Mouse (Mus musculus) spleen, adult 2 months (tissue): ENCODE results near the gene Selenov. TPM values are rescaled to one million over a fixed set of nuclear protein-coding genes. Genes with fewer than 3 reads are reported as not detected.
A peak's percentile ranks its signal among the peaks of the same experiment; 100 is the strongest.

Experiments used
- DNase-seq, 2 experiments: peaks; one replicate each; pipeline versions ENCODE4 v3.0.0 to v3.0.0-alpha.2; 2012 to 2021; ENCODE audit warnings: low spot score in 2 of 2, low read depth in 1 of 2
- H3K27ac ChIP-seq: fragments of 200-500 bp; 2 replicates; pipeline ENCODE4 v1.5.1; 2012; ENCODE audit warnings: low read length, inconsistent platforms; ENCODE audit not compliant: insufficient read depth
- H3K27me3 ChIP-seq: fragments of 200-500 bp; 2 replicates; pipeline ENCODE4 v1.6.1; 2012; ENCODE audit warnings: mild to moderate bottlenecking, moderate library complexity, low read length, inconsistent platforms; ENCODE audit not compliant: control insufficient read depth, insufficient read depth
- H3K36me3 ChIP-seq: fragments of 200-500 bp; 2 replicates; pipeline ENCODE4 v1.6.1; 2012; ENCODE audit warnings: mild to moderate bottlenecking, low read length, inconsistent platforms; ENCODE audit not compliant: control insufficient read depth, insufficient read depth
- H3K4me1 ChIP-seq: fragments of 200-500 bp; 2 replicates; pipeline ENCODE4 v1.6.1; 2011; ENCODE audit warnings: inconsistent platforms; ENCODE audit not compliant: control insufficient read depth, insufficient read depth, insufficient read length
- H3K4me3 ChIP-seq: fragments of 200-500 bp; 2 replicates; pipeline ENCODE4 v1.5.1; 2011; ENCODE audit warnings: mild to moderate bottlenecking, inconsistent platforms; ENCODE audit not compliant: insufficient read depth, insufficient read length; ENCODE audit errors: extremely low read depth
- CTCF ChIP-seq: fragments of 200-500 bp; IDR thresholded peaks from 2 replicates; pipeline ENCODE4 v1.5.1; 2011; ENCODE audit warnings: mild to moderate bottlenecking, inconsistent platforms; ENCODE audit not compliant: insufficient read depth, insufficient read length, insufficient replicate concordance; ENCODE audit errors: extremely low read depth
- POLR2A ChIP-seq: fragments of 200-500 bp; IDR thresholded peaks from 2 replicates; pipeline ENCODE4 v1.6.1; 2011; ENCODE audit warnings: low read depth, low read length, inconsistent platforms
- WGBS: fragments of 180-500 bp; shearing (Covaris S2); methylation state at CpG from one replicate; pipeline ENCODE4 v1.1.7; 2018; 5-methylcytosine and 5-hydroxymethylcytosine counted together
- polyA plus RNA-seq: library from polyadenylated mRNA; depleted of rRNA; stranded (reverse); fragments of >200 nt; gene quantifications from 2 replicates; pipeline ENCODE4 v1.2.3, GENCODE M21; 2012

The Selenov gene
- polyA plus RNA-seq, 1 experiment, result not detected

DNA sequence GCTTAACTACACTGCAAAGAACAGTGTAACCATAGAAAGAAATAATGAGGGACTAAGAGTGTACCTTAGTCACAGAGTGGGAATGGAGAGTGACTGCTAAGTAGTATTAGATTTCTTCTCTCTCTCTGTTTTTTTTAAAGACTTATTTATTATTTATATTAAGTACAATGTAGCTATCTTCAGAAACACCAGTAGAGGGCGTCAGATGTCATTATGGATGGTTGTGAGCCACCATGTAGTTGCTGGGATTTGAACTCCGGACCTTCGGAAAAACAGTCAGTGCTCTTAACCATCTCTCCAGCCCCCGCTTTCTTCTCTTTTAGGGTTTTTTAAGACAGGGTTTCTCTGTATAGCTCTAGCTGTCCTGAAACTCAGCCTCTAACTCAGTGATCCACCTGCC, 35.5 kb upstream of the Selenov start:
- H3K27ac ChIP-seq, result no peak overlapping the region
- H3K4me1 ChIP-seq, result no peaks in the 10 kb centered on the region
- no peak overlapping the region for H3K4me3 ChIP-seq
- peaks cover 60% of the 10 kb centered on the region for H3K36me3 ChIP-seq
- 92% methylated on average over 4 of the region's 4 CpGs for WGBS
- H3K27me3 ChIP-seq, result no peaks in the 10 kb centered on the region
- no peak for DNase-seq
- TF ChIP-seq POLR2A (no peak), CTCF (no peak)

DNA sequence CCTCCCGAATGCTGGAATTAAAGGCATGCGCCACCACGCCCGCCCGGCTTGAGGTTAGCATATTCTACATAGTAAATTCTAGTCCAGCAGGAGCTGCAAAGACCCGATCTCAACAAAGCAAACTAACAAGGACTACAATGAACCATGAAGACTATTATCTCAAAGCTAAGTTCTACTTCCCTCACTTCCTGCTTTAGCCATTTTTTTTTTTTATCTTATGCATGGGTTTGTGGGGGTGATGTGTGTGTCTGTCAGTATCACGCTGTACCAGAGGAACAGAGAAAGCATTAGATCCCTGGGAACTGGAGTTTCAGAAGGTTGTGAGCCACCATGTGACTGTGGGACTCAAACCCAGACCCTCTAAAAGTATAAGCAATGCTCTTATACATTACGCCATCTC, 34.3 kb upstream of the Selenov start:
- 95% methylated on average over 8 of the region's 8 CpGs for WGBS
- no peak for DNase-seq
- Histone ChIP-seq H3K36me3 (peaks cover 54% of the 10 kb centered on the region), H3K27me3 (no peaks in the 10 kb centered on the region), H3K4me1 (no peaks in the 10 kb centered on the region), H3K27ac (no peak overlapping the region), H3K4me3 (no peak overlapping the region)
- no peak for TF ChIP-seq POLR2A
- no peak for TF ChIP-seq CTCF

DNA sequence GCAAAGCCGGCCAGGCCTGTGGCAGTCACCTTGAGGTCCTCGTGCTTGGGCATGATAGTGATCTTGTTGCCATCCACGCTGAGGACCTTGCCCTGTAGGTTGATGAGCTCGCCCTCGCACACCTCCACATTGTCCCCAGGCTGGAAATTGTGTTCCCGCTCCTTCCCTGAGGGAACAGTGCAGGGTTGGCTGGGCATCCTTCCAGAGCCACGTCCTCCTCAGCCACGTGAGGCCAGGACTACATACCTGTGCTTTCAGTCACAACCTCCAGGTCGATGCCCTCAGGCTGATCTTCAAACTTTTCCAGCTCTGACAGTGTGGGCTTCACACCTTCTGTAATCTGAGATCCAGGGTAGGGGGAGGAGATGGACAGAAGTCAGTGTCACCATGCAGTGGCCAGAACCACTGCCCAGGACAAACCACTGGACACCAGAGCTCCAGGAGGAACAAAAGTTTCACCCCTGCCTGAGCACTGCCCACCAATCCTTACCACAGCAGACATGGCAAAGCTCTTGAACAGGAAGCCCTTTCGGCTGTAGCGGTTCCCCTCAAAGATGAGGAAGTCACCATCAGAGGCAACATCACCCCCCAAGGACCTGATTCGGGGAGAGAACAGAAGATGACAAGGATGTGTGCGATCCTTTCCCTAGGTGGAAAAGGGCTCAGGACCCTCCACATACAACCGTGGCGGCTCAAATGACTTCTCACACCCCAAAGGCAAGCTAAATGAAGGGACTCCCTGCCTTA, 31.2 kb upstream of the Selenov start:
- Histone ChIP-seq H3K27ac (no peak overlapping the region), H3K4me1 (no peaks in the 10 kb centered on the region), H3K4me3 (no peak overlapping the region), H3K27me3 (no peaks in the 10 kb centered on the region), H3K36me3 (peaks cover 57% of the 10 kb centered on the region)
- TF ChIP-seq CTCF (no peak), POLR2A (no peak)
- DNase-seq, result no peak
- WGBS, result 66% methylated on average over 15 of the region's 15 CpGs

DNA sequence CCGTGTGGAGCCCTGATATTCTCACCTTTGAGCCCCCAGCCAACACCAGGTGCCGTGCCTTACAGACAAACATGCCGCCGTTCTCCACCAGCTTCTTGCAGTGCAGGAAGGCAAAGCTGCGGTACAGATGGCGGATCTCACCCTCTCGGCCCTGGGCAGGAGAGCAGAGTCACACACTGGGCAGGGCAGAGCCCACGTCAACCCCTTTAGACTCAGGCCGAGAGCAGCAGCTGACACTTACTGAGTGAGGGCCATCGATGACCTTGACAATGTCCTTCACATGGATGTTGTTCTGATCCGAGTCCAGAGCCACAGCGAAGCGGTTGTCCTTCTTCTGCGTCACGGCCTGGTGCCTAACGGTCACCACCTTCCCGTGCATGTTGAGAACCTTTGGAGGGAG, 27.7 kb upstream of the Selenov start:
- Histone ChIP-seq H3K4me1 (no peaks in the 10 kb centered on the region), H3K4me3 (no peak overlapping the region), H3K27me3 (no peaks in the 10 kb centered on the region), H3K27ac (no peak overlapping the region), H3K36me3 (peaks cover 66% of the 10 kb centered on the region)
- WGBS, result 95% methylated on average over 17 of the region's 17 CpGs
- no peak for DNase-seq
- TF ChIP-seq CTCF, result no peak
- TF ChIP-seq POLR2A, result no peak

DNA sequence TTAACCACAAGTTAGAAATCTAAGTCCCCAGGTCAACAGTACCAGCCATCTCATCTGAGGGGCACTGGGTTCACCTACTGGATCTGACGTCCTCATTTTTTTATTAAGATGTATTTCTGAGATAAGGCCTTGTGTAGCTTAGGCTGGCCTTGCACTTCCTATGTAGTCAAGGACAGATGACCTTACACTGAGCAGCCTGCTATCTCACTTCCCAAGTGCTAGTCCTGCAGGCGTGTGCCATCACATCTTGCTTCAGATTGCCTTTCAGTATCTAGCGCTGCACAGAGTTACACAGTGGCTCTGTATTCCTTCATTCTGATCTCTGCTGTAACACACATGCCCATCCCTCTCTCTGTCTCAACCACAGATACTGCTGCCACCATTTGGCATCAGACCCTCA, 27.1 kb upstream of the Selenov start:
- TF ChIP-seq POLR2A, result no peak
- TF ChIP-seq CTCF, result no peak
- no peak for DNase-seq

DNA sequence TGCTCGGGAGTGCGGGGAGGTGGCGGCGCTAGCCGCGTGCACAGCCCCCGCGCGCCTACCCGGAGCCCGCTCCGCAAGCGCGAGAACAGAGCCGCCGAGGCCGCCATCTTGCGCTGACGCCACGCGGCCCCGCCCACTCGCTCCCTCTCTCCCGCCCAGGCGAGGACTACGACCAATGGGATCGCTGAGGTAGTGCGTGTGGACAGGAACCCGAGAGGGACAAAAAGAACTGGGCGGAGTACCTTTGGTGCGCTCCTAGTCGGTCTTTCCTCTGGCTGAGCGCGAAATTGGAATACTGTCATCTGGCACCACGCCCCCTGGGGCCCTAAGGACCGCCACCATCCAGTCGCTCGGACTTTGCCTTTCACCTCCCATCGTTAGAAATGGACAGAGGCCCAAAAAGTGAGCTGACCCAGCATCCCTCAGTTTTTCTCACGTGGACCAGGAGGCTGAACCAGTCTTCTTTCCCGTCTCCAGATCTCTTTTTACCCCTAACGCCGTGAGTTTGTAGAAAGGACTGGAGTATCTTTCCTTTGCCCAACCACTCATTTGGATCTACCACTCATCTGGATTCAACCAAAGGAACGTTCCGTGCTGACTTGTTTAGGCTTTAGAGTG, 21.0 kb upstream of the Selenov start, which contains the start of gene Timm50:
Gene Timm50 (minus strand): TSS at position 147 of the 618 bp plus-strand sequence.
- DNase-seq, result peak; percentile 85 to 97
- no peak for TF ChIP-seq CTCF
- no peak for TF ChIP-seq POLR2A
- Histone ChIP-seq H3K4me3 (peak within 1 kb of the TSS; percentile 77), H3K27me3 (no peaks in the 10 kb centered on the region), H3K36me3 (peaks cover 36% of the 10 kb centered on the region), H3K4me1 (peaks cover 4% of the 10 kb centered on the region; the same call in 1 of the 2 replicates), H3K27ac (no peak within 1 kb of the TSS)
- WGBS, result under 1% methylated on average over 45 of the region's 45 CpGs

More for the DNA sequence above, 27.1 kb upstream of the Selenov start:
- H3K27me3 ChIP-seq, result no peaks in the 10 kb centered on the region
- no peak overlapping the region for H3K27ac ChIP-seq
- H3K4me3 ChIP-seq, result no peak overlapping the region
- 85% methylated on average over 3 of the region's 3 CpGs for WGBS
- H3K4me1 ChIP-seq, result no peaks in the 10 kb centered on the region
- peaks cover 59% of the 10 kb centered on the region for H3K36me3 ChIP-seq

DNA sequence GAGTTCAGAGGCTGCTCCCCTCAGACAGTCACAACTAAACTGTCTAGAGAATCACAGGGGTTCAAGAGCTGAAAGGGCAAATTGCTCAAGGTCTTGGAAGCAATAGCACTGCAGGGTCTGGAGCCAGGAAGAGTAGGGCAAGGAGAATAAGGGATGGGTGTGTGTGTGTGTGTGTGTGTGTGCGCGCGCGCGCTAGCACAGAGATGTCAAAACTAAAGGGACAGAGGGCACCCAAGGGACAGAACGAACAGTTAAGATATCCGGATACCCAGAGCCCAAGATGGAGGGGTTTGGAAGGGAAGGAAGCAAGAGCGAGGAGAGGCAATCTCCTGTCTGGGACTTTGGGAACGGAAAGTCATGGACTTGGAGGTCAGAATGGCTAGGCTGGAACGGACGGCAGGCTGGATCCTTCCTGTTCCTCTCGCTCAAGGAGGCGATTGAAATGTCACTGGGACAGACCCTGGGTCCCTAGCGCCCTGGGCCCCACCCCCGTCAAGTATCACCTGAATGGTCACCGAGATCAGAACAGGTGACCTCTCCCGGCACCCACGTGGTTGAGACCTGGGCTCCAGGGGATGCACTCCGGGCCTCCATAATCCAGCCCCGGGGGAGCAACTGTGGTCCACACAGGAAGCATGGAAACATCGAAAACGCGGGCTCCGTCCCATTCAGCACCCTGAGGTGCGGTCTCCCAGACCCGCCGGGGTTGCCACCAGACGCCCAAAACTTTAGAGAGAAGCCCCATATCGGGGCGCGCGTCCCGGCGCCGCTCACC, 20.4 kb upstream of the Selenov start:
- Histone ChIP-seq H3K4me3 (peak overlapping the region; percentile 73), H3K36me3 (peaks cover 31% of the 10 kb centered on the region), H3K27me3 (no peaks in the 10 kb centered on the region), H3K27ac (no peak overlapping the region), H3K4me1 (peaks cover 4% of the 10 kb centered on the region; the same call in 1 of the 2 replicates)
- WGBS, result 5% methylated on average over 35 of the region's 35 CpGs
- TF ChIP-seq CTCF (no peak), POLR2A (no peak)
- DNase-seq, result no peak
